Mouse (Mus musculus): ENCODE measurements at regions not wholly inside any gene's neighbourhood (a gene's known extent, or its start where the extent isn't known, plus 50 kb on each side); places are given as distances from the start of the nearest gene placed in this dataset.

- no peak overlapping the region for H3K27ac ChIP-seq (replicated peaks; ENCODE audit: insufficient read depth, low read depth, low read length)
- DNase-seq (ENCODE audit: extremely low read depth, low read depth, low spot score): no peak
- WGBS: 98% methylated on average over 4 of the region's 4 CpGs
- no peaks in the 10 kb centered on the region for H3K36me3 ChIP-seq (ENCODE audit: control insufficient read depth, insufficient read depth, low read length)
- H3K9ac ChIP-seq (ENCODE audit: low read depth, low read length): no peak overlapping the region
- peaks cover 4% of the 10 kb centered on the region; the same call in 1 of the 2 replicates for H3K4me1 ChIP-seq (ENCODE audit: control insufficient read depth, insufficient read depth, low read length)
- no peaks in the 10 kb centered on the region for H3K27me3 ChIP-seq (ENCODE audit: control insufficient read depth, insufficient read depth, low read length)
- no peaks in the 10 kb centered on the region for H3K79me2 ChIP-seq (ENCODE audit: control insufficient read depth, insufficient read depth, low read length)
- TF ChIP-seq CTCF (IDR thresholded peaks at IDR 0.05; ENCODE audit: low read depth, low read length): no peak
- TF ChIP-seq POLR2A (IDR thresholded peaks at IDR 0.05; ENCODE audit: extremely low read depth, insufficient read depth, low read length): no peak
- no peak overlapping the region for H3K4me3 ChIP-seq (ENCODE audit: insufficient read depth, low read depth, low read length)
Measured at GRCm38 (mm10) chr19:21183028-21183427, 89.0 kb upstream of the Zfand5 start.

GRCm38 (mm10) chr19:21179886-21180285 is 92.2 kb upstream of the Zfand5 start:
- H3K27me3 ChIP-seq (ENCODE audit: control insufficient read depth, insufficient read depth, low read length): no peaks in the 10 kb centered on the region
- WGBS: 90% methylated on average over 1 of the region's 1 CpGs
- TF ChIP-seq CTCF (IDR thresholded peaks at IDR 0.05; ENCODE audit: low read depth, low read length) (no peak), POLR2A (IDR thresholded peaks at IDR 0.05; ENCODE audit: extremely low read depth, insufficient read depth, low read length) (no peak)
- H3K36me3 ChIP-seq (ENCODE audit: control insufficient read depth, insufficient read depth, low read length): no peaks in the 10 kb centered on the region
- no peak overlapping the region for H3K27ac ChIP-seq (replicated peaks; ENCODE audit: insufficient read depth, low read depth, low read length)
- no peak overlapping the region for H3K9ac ChIP-seq (ENCODE audit: low read depth, low read length)
- peak; percentile 59 for DNase-seq (ENCODE audit: extremely low read depth, low read depth, low spot score)
- H3K79me2 ChIP-seq (ENCODE audit: control insufficient read depth, insufficient read depth, low read length): no peaks in the 10 kb centered on the region
- H3K4me1 ChIP-seq (ENCODE audit: control insufficient read depth, insufficient read depth, low read length): no peaks in the 10 kb centered on the region
- H3K4me3 ChIP-seq (ENCODE audit: insufficient read depth, low read depth, low read length): no peak overlapping the region

GRCm38 (mm10) chr19:21175426-21175831 is 96.6 kb upstream of the Zfand5 start:
- Histone ChIP-seq H3K9ac (ENCODE audit: low read depth, low read length) (no peak overlapping the region), H3K36me3 (ENCODE audit: control insufficient read depth, insufficient read depth, low read length) (no peaks in the 10 kb centered on the region), H3K27me3 (ENCODE audit: control insufficient read depth, insufficient read depth, low read length) (no peaks in the 10 kb centered on the region), H3K79me2 (ENCODE audit: control insufficient read depth, insufficient read depth, low read length) (no peaks in the 10 kb centered on the region), H3K27ac (replicated peaks; ENCODE audit: insufficient read depth, low read depth, low read length) (no peak overlapping the region), H3K4me1 (ENCODE audit: control insufficient read depth, insufficient read depth, low read length) (peaks cover 3% of the 10 kb centered on the region), H3K4me3 (ENCODE audit: insufficient read depth, low read depth, low read length) (no peak overlapping the region)
- DNase-seq (ENCODE audit: extremely low read depth, low read depth, low spot score): no peak
- no peak for TF ChIP-seq POLR2A (IDR thresholded peaks at IDR 0.05; ENCODE audit: extremely low read depth, insufficient read depth, low read length)
- no peak for TF ChIP-seq CTCF (IDR thresholded peaks at IDR 0.05; ENCODE audit: low read depth, low read length)
- 83% methylated on average over 3 of the region's 3 CpGs for WGBS

- H3K4me1 ChIP-seq (ENCODE audit: control insufficient read depth, insufficient read depth, low read length): peaks cover 3% of the 10 kb centered on the region
- 75% methylated on average over 5 of the region's 5 CpGs for WGBS
- no peaks in the 10 kb centered on the region for H3K36me3 ChIP-seq (ENCODE audit: control insufficient read depth, insufficient read depth, low read length)
- no peaks in the 10 kb centered on the region for H3K79me2 ChIP-seq (ENCODE audit: control insufficient read depth, insufficient read depth, low read length)
- no peak overlapping the region for H3K9ac ChIP-seq (ENCODE audit: low read depth, low read length)
- no peak overlapping the region for H3K4me3 ChIP-seq (ENCODE audit: insufficient read depth, low read depth, low read length)
- no peak for DNase-seq (ENCODE audit: extremely low read depth, low read depth, low spot score)
- H3K27me3 ChIP-seq (ENCODE audit: control insufficient read depth, insufficient read depth, low read length): no peaks in the 10 kb centered on the region
- no peak overlapping the region for H3K27ac ChIP-seq (replicated peaks; ENCODE audit: insufficient read depth, low read depth, low read length)
- TF ChIP-seq CTCF (IDR thresholded peaks at IDR 0.05; ENCODE audit: low read depth, low read length) (no peak), POLR2A (IDR thresholded peaks at IDR 0.05; ENCODE audit: extremely low read depth, insufficient read depth, low read length) (no peak)
Measured at GRCm38 (mm10) chr19:21174636-21175035, 97.4 kb upstream of the Zfand5 start.

- no peaks in the 10 kb centered on the region for H3K36me3 ChIP-seq (ENCODE audit: control insufficient read depth, insufficient read depth, low read length)
- no peaks in the 10 kb centered on the region for H3K79me2 ChIP-seq (ENCODE audit: control insufficient read depth, insufficient read depth, low read length)
- 23% methylated on average over 5 of the region's 5 CpGs for WGBS
- H3K4me3 ChIP-seq (ENCODE audit: insufficient read depth, low read depth, low read length): no peak overlapping the region
- TF ChIP-seq POLR2A (IDR thresholded peaks at IDR 0.05; ENCODE audit: extremely low read depth, insufficient read depth, low read length) (no peak), CTCF (IDR thresholded peaks at IDR 0.05; ENCODE audit: low read depth, low read length) (no peak)
- peaks cover 3% of the 10 kb centered on the region for H3K4me1 ChIP-seq (ENCODE audit: control insufficient read depth, insufficient read depth, low read length)
- H3K27me3 ChIP-seq (ENCODE audit: control insufficient read depth, insufficient read depth, low read length): no peaks in the 10 kb centered on the region
- no peak overlapping the region for H3K27ac ChIP-seq (replicated peaks; ENCODE audit: insufficient read depth, low read depth, low read length)
- peak; percentile 61 for DNase-seq (ENCODE audit: extremely low read depth, low read depth, low spot score)
- H3K9ac ChIP-seq (ENCODE audit: low read depth, low read length): no peak overlapping the region
Measured at GRCm38 (mm10) chr19:21173896-21174483, 98.1 kb upstream of the Zfand5 start.

- H3K9ac ChIP-seq (ENCODE audit: low read depth, low read length): no peak overlapping the region
- DNase-seq (ENCODE audit: extremely low read depth, low read depth, low spot score): no peak
- no peaks in the 10 kb centered on the region for H3K79me2 ChIP-seq (ENCODE audit: control insufficient read depth, insufficient read depth, low read length)
- no peaks in the 10 kb centered on the region for H3K27me3 ChIP-seq (ENCODE audit: control insufficient read depth, insufficient read depth, low read length)
- H3K4me3 ChIP-seq (ENCODE audit: insufficient read depth, low read depth, low read length): no peak overlapping the region
- H3K36me3 ChIP-seq (ENCODE audit: control insufficient read depth, insufficient read depth, low read length): no peaks in the 10 kb centered on the region
- TF ChIP-seq CTCF (IDR thresholded peaks at IDR 0.05; ENCODE audit: low read depth, low read length) (no peak), POLR2A (IDR thresholded peaks at IDR 0.05; ENCODE audit: extremely low read depth, insufficient read depth, low read length) (no peak)
- WGBS: 67% methylated on average over 2 of the region's 2 CpGs
- H3K4me1 ChIP-seq (ENCODE audit: control insufficient read depth, insufficient read depth, low read length): peaks cover 7% of the 10 kb centered on the region
- no peak overlapping the region for H3K27ac ChIP-seq (replicated peaks; ENCODE audit: insufficient read depth, low read depth, low read length)
Measured at GRCm38 (mm10) chr19:21171191-21171590, 100.9 kb upstream of the Zfand5 start.
